Mouse (Mus musculus) T-helper 2 cell (primary cell): ENCODE data around the gene Atp5e.

Source experiments
- in situ Hi-C: fragments of 300-600 bp; cut with MboI, MseI; formaldehyde crosslinking; loops from one replicate; pipeline ENCODE4 v1.15.1; 2025; ENCODE audit warnings: high pct_unique_total_duplicates

Atp5e gene

DNA sequence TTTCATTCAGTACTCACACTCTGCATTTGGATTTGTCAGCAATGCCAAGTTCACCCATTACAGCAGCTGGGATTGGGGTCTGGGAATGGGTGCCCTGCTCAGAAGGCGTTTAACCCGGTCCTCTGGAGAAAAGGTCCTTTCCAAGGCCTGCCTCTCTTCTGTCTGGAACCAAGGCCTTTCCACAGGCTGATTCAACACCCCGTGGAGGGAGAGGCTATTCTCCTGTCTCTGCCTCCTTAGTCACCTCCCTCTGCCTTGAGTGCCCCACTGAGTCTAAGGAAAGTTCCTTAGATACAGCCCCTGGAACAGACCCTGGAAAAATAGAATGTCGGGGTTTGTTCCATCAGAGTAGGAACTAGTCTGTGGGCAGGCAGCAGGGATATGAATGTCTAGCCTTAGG lies 15.5 kb downstream of the Atp5e start:
- in situ Hi-C loops: no loop called here

DNA sequence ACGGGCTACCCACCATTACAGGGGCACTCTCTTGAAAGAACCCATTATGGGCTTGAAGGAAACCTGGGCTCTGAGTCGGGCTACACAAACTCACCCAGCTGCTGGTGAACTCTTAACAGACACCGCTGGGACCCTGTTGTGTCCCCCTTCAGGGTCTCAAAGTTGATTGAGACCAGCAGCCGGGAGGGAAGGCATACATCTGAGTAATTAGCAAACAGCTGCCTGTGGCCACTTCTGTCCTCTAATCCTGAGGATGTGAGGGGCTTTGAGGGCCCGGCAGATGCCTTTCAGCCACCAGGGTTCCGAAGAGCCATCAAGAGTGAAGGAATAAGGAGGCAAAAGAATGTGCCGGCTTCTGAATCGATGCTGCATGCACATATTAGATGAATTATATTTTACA lies 17.0 kb downstream of the Atp5e start:
- in situ Hi-C loops: no loop called here

- in situ Hi-C loops: no loop called here
Observed at GRCm38 (mm10) chr2:174446492-174446891, 17.4 kb downstream of the Atp5e start.

GRCm38 (mm10) chr2:174445018-174445417 lies 18.9 kb downstream of the Atp5e start:
- in situ Hi-C loops: no loop called here

GRCm38 (mm10) chr2:174444359-174444758 lies 19.5 kb downstream of the Atp5e start:
- in situ Hi-C loops: no loop called here

DNA sequence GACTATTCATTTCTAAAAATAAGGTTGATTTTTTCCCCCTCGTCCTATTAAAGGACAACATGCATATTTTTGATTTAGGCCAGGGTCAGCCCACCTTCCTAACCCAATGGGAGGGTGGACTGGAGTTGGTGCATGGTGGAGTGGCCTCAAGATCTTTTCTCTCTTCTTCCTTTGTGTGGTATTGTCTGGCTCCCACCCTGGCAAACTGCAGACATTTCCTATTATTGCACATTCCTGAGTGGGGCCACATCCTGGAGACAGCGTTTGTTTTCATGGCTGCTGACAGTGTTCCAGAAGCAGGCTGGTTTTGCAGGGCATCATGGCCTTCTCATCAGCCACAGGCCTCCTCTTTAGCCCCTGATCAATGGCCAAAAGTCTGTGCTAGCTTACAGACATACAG lies 20.9 kb downstream of the Atp5e start:
- in situ Hi-C loops: no loop called here

DNA sequence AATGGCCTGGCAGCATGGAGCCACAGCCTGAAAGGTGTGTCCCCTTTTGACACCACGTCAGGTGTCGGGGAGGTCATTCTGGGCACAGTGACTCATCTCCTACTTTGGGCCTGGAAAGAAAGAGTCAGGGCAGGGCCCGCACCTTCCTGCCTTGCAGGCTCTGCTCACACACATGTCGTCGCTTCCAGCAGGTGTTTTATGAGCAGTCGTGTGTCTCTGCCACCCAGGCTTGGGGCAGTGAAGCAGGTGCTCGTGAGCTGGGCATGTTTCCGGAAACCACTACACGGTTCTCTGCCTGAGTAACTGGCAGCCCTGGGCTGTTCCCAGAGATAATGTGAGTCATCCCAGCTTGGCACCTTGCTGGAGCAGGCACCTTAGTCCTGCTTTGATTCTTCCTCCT lies 21.4 kb downstream of the Atp5e start:
- in situ Hi-C loops: no loop called here

DNA sequence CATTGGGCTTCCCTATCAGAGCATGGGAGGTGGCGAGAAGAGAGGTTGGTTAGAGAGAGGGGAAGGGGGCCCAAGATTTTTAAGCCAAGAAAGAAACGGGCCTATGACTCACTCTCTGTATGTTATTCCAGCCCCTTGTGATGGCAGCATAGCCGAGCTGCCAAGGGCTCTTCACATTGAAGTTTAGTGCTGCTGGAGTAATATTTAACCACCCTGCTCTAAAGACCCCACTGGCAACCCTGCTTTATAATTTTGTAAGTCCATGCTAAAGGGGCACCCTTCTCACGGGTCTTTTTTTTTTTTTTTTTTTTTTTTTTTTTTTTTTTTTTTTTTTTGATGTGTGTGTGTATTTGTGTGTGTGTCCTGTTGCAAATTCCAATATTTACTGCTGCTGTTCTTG lies 22.0 kb downstream of the Atp5e start:
- in situ Hi-C loops: no loop called here

DNA sequence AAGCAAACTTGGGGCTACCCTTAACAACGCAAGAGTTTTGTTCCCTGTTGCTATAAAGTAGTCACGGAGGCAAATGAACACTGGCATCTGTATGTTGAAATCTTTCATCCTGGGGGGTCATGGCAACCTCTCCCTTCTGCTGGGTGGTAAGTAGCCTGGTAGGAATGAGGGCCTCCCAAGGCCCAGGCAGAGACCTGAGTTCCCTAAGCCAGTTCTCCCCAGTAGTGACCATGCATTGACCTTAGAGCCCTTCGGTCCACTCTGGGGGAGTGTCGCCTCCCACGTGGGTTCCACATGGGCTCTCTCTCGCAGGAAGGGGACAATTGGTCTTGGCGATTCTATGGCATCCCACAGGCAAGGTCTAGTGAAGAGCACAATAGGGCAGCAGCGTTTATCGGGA lies 23.9 kb downstream of the Atp5e start:
- in situ Hi-C loops: no loop called here

DNA sequence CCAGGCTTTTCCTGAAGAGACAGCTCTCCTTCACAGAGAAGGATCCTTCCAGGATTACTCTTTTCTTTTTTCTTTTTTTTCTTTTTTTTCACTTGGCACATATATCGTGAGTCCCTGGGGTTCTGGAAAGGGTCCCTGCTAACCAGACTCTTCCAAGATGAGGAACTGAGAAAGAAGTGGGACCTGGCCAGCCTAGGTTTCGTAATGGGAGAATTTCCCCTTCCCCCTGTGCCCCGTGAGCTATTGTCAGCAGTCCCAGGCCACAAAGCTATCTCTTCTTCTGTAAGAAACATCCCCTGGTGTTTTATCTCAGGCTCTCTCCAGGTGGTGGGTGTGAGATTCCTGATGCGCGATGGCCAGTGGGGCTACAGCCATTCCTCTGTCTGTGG lies 24.5 kb downstream of the Atp5e start:
- in situ Hi-C loops: no loop called here

GRCm38 (mm10) chr2:174438737-174439449 lies 25.0 kb downstream of the Atp5e start, which contains the start of gene Ctsz:
TSS of gene Ctsz (minus strand) at chr2:174439039.
- in situ Hi-C loops: no loop called here

DNA sequence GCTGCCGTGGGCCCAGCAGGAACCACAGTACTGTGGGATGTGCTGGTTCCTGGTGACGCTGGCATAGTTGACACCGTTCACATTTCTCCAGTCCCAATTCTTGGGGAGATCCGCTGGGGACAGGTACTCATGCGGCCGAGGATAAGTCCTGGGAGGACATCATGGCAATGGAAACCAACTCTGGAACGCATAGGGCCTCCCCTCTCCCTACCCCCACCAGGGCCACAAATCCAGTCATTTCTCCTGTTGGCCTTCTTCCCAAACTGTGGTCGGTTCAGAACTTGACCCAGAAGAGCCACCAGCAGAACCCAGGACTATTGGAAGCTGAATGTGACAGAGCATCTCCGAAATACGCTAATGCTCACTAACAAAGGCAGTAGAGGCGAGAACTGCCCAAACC lies 25.7 kb downstream of the Atp5e start:
- in situ Hi-C loops: no loop called here

DNA sequence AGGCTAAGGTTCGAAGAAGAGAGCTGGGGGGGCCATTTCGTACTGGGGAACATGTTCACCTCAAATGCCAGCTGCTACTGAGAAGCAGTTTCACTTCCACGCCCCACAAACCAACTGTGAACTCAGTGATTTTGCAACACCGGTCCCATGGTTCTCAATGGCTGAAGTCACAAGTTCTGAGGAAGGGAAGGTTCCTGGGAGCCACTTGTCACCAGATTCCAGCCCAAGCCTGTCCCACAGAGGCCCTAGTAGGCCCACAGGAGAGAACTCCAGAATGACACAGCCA lies 26.3 kb downstream of the Atp5e start:
- in situ Hi-C loops: no loop called here

GRCm38 (mm10) chr2:174436916-174437696 lies 26.8 kb downstream of the Atp5e start:
- in situ Hi-C loops: no loop called here

GRCm38 (mm10) chr2:174436076-174436701 lies 27.7 kb downstream of the Atp5e start:
- in situ Hi-C loops: no loop called here

- in situ Hi-C loops: no loop called here
Observed at GRCm38 (mm10) chr2:174434943-174435342, 29.0 kb downstream of the Atp5e start.

DNA sequence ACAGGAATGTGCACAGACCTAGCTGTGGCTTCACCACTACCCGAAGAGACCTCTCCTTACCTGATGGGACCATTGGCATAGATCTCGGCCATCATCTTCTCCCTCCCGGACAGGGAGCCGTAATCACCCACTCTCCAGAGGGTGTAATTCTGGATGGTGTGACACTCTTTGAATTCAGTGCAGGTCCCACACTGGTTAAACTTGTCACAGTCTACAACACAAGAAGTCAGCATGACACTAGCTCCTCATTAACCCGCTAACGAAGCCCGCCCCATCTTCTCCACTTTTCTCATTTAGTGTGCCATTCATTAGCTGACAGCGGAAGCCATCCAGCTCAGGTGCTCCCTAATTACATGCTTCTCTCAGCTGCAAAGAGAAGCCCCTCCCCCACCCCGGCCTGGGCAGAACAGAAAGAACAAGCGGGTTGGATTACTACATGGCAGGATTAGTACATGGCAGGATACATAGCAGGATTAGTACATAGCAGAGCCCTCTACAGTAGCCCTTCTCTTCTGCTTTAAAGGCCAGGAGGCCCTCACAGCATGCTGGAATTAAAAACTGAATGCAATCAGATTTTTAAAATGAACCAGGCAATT lies 34.8 kb downstream of the Atp5e start:
- in situ Hi-C loops: loop anchor here (5.0 to 10.0 kb wide), 2 partner anchors 87 to 1414 kb away; no protein-coding TSS in a partner anchor

- in situ Hi-C loops: loop anchor here (5.0 to 10.0 kb wide), 2 partner anchors 86 to 1413 kb away; no protein-coding TSS in a partner anchor
Observed at GRCm38 (mm10) chr2:174428076-174428835, 35.6 kb downstream of the Atp5e start.

- in situ Hi-C loops: loop anchor here (5.0 to 10.0 kb wide), 2 partner anchors 85 to 1412 kb away; no protein-coding TSS in a partner anchor
Observed at GRCm38 (mm10) chr2:174426856-174427255, 37.0 kb downstream of the Atp5e start.

DNA sequence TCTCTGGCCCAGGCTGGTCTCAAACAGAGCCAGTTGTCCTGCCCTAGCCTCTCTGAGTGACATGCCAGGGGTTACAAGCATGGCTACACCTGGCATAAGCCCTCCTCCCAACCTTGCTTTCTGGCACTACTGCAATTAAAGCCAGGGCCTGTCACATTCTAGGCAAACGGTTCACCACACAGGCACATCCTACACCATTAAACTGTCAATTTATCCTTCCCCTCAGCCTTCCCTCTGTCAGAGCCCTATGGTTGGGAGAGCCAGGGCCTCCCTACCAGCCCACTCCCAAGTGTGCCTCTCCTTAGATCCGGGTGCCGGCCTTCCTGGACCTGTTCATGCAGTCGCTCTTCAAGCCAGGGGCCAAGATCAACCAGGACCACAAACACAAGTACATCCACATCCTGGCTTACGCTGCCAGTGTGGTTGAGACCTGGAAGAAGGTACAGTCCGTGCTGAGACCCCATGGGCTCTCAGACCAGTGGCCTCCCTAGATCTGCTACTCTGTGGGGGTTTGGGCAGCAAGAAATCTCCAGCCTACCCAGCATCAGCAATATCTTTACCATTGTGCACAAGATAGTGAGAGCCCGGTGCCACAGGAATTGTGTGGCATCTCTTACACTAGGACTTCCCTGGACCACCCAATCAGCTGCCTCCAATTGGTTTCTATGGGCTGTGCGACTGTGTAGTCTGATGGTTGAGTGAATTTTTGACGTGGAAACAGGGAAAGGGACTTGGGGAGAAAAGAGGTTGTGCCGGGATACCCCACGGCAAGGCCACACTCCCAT lies 39.4 kb downstream of the Atp5e start:
- in situ Hi-C loops: loop anchor here (5.0 to 10.0 kb wide), 2 partner anchors 82 to 1410 kb away; no protein-coding TSS in a partner anchor

GRCm38 (mm10) chr2:174421107-174421506 lies 42.8 kb downstream of the Atp5e start:
- in situ Hi-C loops: loop anchor here (10.0 kb wide), 1 partner anchor 1406 kb away; no protein-coding TSS in a partner anchor
